Mouse (Mus musculus): ENCODE data around the gene Chrm1.

- no peak for TF ChIP-seq CTCF (IDR thresholded peaks at IDR 0.05; ENCODE audit: control insufficient read depth, insufficient read depth, insufficient read length)
- TF ChIP-seq USF1 (IDR thresholded peaks at IDR 0.05; ENCODE audit: low read depth): no peak
- TF ChIP-seq CEBPB (IDR thresholded peaks at IDR 0.05; ENCODE audit: low read depth): no peak
- TF ChIP-seq MYOD1 (IDR thresholded peaks at IDR 0.05; ENCODE audit: control insufficient read depth, insufficient read length, low read depth): no peak
Measured at GRCm38 (mm10) chr19:8705026-8705708, 41.6 kb downstream of the Chrm1 start.
